Mouse (Mus musculus): Measurements from ENCODE around the gene Sptb. TPM values are rescaled to one million over a fixed set of nuclear protein-coding genes. Genes with fewer than 3 reads are reported as not detected.

The Sptb gene
- polyA plus RNA-seq, 1 experiment from 2014 or later: 5.1 TPM

DNA sequence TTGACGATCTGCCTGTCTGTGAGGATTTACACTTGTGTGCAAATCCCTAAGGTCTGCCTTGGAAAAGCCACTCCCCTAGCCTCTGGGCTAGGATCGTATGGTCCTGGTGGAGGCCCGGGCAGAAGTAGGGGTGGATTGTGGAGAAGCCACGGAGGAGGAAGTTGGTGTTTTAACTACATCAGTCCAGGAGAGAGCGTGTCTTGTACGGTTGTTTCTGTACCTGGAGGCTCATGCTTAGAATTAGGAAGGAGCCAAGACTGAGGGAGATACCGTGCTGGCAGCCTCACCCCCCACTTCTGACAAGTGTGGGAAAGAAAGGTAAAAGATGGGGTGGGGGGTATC, 162.3 kb downstream of the Sptb start:
- Histone ChIP-seq H3K4me1 (ENCODE audit: control insufficient read depth, insufficient read depth, low read length) (peaks cover 12% of the 10 kb centered on the region), H3K27me3 (ENCODE audit: control insufficient read depth, insufficient read depth, low read depth, low read length) (no peaks in the 10 kb centered on the region; the same call in 1 of the 2 replicates), H3K9me3 (replicated peaks; ENCODE audit: control insufficient read depth, low read length, poor library complexity, severe bottlenecking) (no peaks in the 10 kb centered on the region), H3K36me3 (ENCODE audit: control insufficient read depth, insufficient read depth, low read length) (no peaks in the 10 kb centered on the region), H3K9ac (ENCODE audit: low read depth, low read length) (no peak overlapping the region), H3K27ac (ENCODE audit: low read length) (no peak overlapping the region), H3K4me2 (ENCODE audit: low read length) (no peak overlapping the region), H3K4me3 (ENCODE audit: low read depth, low read length) (no peak overlapping the region)
- 23% methylated on average over 7 of the region's 7 CpGs for WGBS
- ATAC-seq: no peak

DNA sequence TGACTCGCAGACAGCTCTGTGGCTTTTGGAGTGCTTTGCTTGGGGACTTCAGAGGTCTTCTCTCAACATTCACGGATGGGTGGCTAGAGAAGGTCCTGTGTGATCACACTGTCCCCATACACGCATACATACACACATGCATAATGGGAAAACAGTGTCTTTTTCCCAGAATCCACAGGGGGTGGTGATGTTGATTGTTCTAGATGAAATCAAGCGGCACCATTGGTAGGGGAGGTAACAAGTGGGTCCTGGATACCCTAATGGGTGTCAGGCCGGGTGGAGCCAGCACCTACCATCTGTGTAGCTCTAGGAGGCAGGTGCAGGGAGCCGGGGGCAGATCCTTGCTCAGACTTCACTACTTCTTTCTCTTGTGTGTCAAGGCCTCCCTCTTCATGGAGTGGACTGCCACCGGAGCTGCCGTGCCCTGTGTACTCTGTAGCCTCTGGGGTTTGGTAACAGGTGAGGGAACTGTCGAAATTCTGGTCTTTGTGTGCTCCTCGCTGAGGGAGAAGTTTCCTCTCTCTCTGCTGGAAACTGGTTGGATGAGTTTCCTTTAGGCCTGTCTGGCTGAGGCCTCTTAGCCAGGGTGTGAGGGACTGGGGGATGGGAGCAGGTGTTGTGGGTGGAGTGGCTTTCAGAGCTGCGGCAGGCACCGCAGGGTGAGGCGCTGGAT, 162.8 kb downstream of the Sptb start:
- Histone ChIP-seq H3K27ac (ENCODE audit: low read length) (no peak overlapping the region), H3K36me3 (ENCODE audit: control insufficient read depth, insufficient read depth, low read length) (no peaks in the 10 kb centered on the region), H3K4me3 (ENCODE audit: low read depth, low read length) (no peak overlapping the region), H3K9me3 (replicated peaks; ENCODE audit: control insufficient read depth, low read length, poor library complexity, severe bottlenecking) (no peaks in the 10 kb centered on the region), H3K9ac (ENCODE audit: low read depth, low read length) (no peak overlapping the region; the same call in 1 of the 2 replicates), H3K4me1 (ENCODE audit: control insufficient read depth, insufficient read depth, low read length) (peaks cover 12% of the 10 kb centered on the region), H3K4me2 (ENCODE audit: low read length) (peak overlapping the region; percentile 53), H3K27me3 (ENCODE audit: control insufficient read depth, insufficient read depth, low read depth, low read length) (no peaks in the 10 kb centered on the region; the same call in 1 of the 2 replicates)
- peak; percentile 45; the same call in 1 of the 2 replicates for ATAC-seq
- WGBS: 23% methylated on average over 13 of the region's 13 CpGs

DNA sequence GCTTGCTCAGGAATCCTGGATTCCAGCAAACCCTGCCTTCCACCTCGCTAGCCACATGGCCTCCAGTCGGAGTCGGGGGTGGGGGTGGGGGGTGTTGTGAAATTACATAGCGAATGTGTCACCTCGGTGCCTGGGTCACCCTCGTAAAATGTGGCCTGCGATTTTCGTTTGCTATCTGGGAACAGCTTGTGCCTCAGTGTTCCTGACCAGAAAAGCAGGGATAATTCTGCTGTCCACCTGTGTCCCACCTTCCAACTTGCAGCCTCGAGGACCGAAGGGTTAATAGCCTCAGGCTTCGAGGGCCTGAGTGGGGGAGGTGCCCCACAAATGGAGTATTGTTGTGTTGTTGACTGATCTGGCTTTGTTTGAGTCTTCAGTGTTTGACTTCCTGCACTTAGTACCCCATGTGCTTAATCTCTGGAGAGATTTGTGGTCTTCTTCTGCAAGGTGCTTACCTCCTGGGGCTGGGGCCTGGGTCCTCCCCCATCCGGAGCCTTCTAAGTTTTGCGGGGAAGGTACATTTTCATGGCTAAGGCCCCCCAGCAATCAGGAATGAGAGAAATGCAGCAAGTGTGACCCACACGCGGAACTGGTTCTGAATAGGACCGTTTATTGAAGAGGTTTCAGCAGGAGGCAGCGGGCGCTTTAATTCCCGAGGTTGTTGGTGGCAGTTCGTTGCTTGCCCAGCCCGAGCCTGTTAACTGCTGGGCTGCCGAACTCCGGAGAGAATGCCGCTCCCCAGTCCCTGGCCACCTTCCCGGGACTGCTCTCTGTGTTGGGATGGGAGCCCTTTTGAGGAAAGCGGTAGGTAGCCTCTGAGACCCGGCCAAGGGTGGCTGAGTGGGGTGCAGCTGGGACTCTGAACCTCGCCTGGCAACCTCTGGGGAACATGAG, 163.7 kb downstream of the Sptb start:
- H3K27me3 ChIP-seq (ENCODE audit: control insufficient read depth, insufficient read depth, low read depth, low read length): no peaks in the 10 kb centered on the region; the same call in 1 of the 2 replicates

DNA sequence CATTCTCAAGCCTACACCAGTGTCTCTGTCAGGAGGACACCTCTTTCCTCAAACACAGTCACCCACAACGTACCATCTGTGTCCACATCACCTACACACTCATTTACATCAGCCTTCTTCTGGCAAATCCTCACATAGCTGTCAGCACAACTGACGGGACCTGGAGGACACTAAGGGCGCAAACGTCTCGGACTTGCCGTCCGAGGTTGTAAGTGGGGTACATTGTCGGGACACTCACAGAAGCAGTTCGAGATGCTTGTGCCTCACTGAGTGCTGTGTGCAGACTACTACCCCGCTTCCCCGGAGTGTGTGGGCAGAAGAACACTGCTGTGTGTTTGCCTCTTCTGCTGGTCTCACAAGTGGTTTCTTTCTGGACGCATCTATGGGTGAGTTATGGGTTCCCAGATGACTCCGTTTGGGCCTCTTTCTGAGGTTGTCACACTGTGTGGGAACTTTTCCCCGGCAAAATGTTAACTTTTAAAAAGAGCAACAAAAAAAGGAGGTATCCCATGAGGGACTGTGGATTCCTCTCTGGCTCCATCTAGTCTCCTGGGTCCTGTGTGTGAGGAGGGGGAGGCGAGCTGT, 164.5 kb downstream of the Sptb start:
- Histone ChIP-seq H3K9me3 (replicated peaks; ENCODE audit: control insufficient read depth, low read length, poor library complexity, severe bottlenecking) (no peaks in the 10 kb centered on the region), H3K36me3 (ENCODE audit: control insufficient read depth, insufficient read depth, low read length) (no peaks in the 10 kb centered on the region), H3K9ac (ENCODE audit: low read depth, low read length) (no peak overlapping the region), H3K27ac (ENCODE audit: low read length) (no peak overlapping the region), H3K4me2 (ENCODE audit: low read length) (no peak overlapping the region), H3K4me1 (ENCODE audit: control insufficient read depth, insufficient read depth, low read length) (peaks cover 12% of the 10 kb centered on the region), H3K27me3 (ENCODE audit: control insufficient read depth, insufficient read depth, low read depth, low read length) (no peaks in the 10 kb centered on the region; the same call in 1 of the 2 replicates), H3K4me3 (ENCODE audit: low read depth, low read length) (no peak overlapping the region)
- ATAC-seq: no peak
- 64% methylated on average over 15 of the region's 15 CpGs for WGBS

More for the DNA sequence above, 163.7 kb downstream of the Sptb start:
- Histone ChIP-seq H3K9ac (ENCODE audit: low read depth, low read length) (peak overlapping the region; percentile 25), H3K9me3 (replicated peaks; ENCODE audit: control insufficient read depth, low read length, poor library complexity, severe bottlenecking) (no peaks in the 10 kb centered on the region), H3K4me2 (ENCODE audit: low read length) (peak overlapping the region; percentile 53), H3K36me3 (ENCODE audit: control insufficient read depth, insufficient read depth, low read length) (no peaks in the 10 kb centered on the region), H3K27ac (ENCODE audit: low read length) (no peak overlapping the region), H3K4me1 (ENCODE audit: control insufficient read depth, insufficient read depth, low read length) (peaks cover 12% of the 10 kb centered on the region), H3K4me3 (ENCODE audit: low read depth, low read length) (peak overlapping the region; percentile 23; the same call in 1 of the 2 replicates)
- 9% methylated on average over 28 of the region's 28 CpGs for WGBS
- ATAC-seq: peak; percentile 42; the same call in 1 of the 2 replicates

DNA sequence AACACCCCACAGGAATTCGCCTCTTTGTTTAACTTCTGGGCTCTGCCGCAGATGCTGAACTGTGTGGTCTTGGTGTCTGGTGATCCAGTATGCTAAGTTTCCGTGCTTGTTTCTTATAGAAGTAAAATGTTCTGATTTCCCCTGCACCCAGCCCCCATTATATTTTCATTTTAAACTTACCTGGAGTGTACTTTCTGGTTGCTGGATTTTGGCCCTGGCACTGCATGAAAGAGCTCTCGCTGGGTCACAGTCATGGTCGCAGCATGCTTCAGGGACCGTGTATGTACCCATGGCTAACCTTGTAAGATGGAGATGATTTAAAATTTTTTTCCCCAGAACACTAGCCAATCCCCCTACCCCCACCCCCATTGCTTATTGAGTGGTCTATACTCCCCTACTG, 168.5 kb downstream of the Sptb start:
- no peak for ATAC-seq
- Histone ChIP-seq H3K4me1 (ENCODE audit: control insufficient read depth, insufficient read depth, low read length) (peaks cover 7% of the 10 kb centered on the region), H3K4me3 (ENCODE audit: low read depth, low read length) (no peak overlapping the region)

DNA sequence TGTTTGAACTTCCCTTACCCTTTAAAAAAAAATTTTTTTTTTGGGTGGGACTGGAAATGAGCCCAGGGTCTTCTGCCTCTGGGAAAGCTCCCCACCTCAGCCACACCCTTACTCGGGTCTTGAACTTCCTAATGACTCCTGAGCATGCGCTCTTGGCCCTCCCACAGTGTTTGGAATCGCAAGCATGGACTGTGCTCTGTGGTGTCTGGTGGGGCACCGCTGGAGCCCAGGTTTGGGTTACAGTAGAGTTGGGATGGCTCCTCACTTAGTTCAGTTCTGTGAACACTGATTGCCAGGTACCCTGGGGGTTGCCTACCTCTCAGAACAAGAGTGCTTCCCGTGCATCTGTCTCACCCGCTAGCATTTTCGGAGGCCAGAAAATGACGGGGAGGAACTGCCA, 168.9 kb downstream of the Sptb start:
- H3K4me3 ChIP-seq (ENCODE audit: low read depth, low read length): no peak overlapping the region
- 37% methylated on average over 8 of the region's 8 CpGs for WGBS

More for the DNA sequence above, 168.5 kb downstream of the Sptb start:
- Histone ChIP-seq H3K27ac (ENCODE audit: low read length) (no peak overlapping the region), H3K9ac (ENCODE audit: low read depth, low read length) (no peak overlapping the region), H3K9me3 (replicated peaks; ENCODE audit: control insufficient read depth, low read length, poor library complexity, severe bottlenecking) (no peaks in the 10 kb centered on the region), H3K27me3 (ENCODE audit: control insufficient read depth, insufficient read depth, low read depth, low read length) (peaks cover 1% of the 10 kb centered on the region; the same call in 1 of the 2 replicates), H3K4me2 (ENCODE audit: low read length) (no peak overlapping the region), H3K36me3 (ENCODE audit: control insufficient read depth, insufficient read depth, low read length) (no peaks in the 10 kb centered on the region)
- WGBS: 72% methylated on average over 6 of the region's 6 CpGs

DNA sequence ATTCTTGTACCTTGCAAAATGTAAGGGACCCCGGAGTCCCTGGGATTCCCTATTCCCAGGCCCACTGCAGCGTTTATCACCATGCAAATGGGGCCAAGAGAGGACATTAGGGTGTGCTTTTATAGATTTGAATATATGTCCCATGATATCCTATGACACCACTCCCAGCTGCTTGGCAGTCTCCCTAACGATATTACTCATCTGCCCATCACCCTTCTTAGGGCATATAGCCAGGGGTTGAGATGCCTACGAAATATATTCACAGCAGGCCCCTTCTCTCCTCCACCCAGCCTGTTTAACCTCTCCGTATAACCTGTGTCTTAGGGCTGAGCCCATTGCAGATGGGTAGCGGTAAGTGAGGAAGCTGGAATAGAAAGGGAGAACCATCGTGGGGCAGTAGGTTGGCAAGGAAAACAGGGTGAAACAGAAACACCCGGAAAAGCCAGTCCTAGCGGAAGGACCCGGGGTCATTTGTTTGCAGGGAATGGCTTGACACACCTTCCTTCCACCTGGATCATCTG, 169.6 kb downstream of the Sptb start:
- Histone ChIP-seq H3K9me3 (replicated peaks; ENCODE audit: control insufficient read depth, low read length, poor library complexity, severe bottlenecking) (no peaks in the 10 kb centered on the region), H3K9ac (ENCODE audit: low read depth, low read length) (no peak overlapping the region), H3K27me3 (ENCODE audit: control insufficient read depth, insufficient read depth, low read depth, low read length) (peaks cover 12% of the 10 kb centered on the region), H3K4me3 (ENCODE audit: low read depth, low read length) (no peak overlapping the region), H3K27ac (ENCODE audit: low read length) (no peak overlapping the region), H3K36me3 (ENCODE audit: control insufficient read depth, insufficient read depth, low read length) (no peaks in the 10 kb centered on the region), H3K4me2 (ENCODE audit: low read length) (no peak overlapping the region), H3K4me1 (ENCODE audit: control insufficient read depth, insufficient read depth, low read length) (no peaks in the 10 kb centered on the region)
- ATAC-seq: no peak
- 82% methylated on average over 10 of the region's 10 CpGs for WGBS

More for the DNA sequence above, 168.9 kb downstream of the Sptb start:
- Histone ChIP-seq H3K4me2 (ENCODE audit: low read length) (no peak overlapping the region), H3K9me3 (replicated peaks; ENCODE audit: control insufficient read depth, low read length, poor library complexity, severe bottlenecking) (no peaks in the 10 kb centered on the region), H3K9ac (ENCODE audit: low read depth, low read length) (no peak overlapping the region), H3K27ac (ENCODE audit: low read length) (no peak overlapping the region), H3K36me3 (ENCODE audit: control insufficient read depth, insufficient read depth, low read length) (no peaks in the 10 kb centered on the region), H3K4me1 (ENCODE audit: control insufficient read depth, insufficient read depth, low read length) (peaks cover 3% of the 10 kb centered on the region), H3K27me3 (ENCODE audit: control insufficient read depth, insufficient read depth, low read depth, low read length) (peaks cover 6% of the 10 kb centered on the region)
- ATAC-seq: no peak

DNA sequence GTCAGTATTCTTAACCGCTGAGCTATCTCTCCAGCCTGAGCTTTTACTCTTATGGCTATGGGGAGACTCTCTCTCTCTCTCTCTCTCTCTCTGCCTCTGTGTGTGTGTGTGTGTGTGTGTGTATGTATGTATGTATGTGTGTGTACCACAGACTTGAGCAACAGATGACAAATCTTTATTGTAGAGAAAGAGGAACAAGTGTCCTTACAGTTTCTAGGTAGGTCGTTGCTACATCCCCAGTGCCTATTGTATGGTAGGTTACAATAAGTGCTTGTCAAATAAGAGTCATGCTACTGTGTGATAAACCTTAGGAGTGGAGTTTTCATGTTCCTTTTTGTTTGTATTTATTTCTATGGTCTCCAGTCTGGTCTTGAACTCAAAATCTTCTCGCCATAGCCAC, 170.2 kb downstream of the Sptb start:
- Histone ChIP-seq H3K4me3 (ENCODE audit: low read depth, low read length) (no peak overlapping the region), H3K27me3 (ENCODE audit: control insufficient read depth, insufficient read depth, low read depth, low read length) (peaks cover 18% of the 10 kb centered on the region), H3K27ac (ENCODE audit: low read length) (no peak overlapping the region), H3K4me2 (ENCODE audit: low read length) (no peak overlapping the region), H3K9ac (ENCODE audit: low read depth, low read length) (no peak overlapping the region), H3K4me1 (ENCODE audit: control insufficient read depth, insufficient read depth, low read length) (no peaks in the 10 kb centered on the region), H3K36me3 (ENCODE audit: control insufficient read depth, insufficient read depth, low read length) (no peaks in the 10 kb centered on the region), H3K9me3 (replicated peaks; ENCODE audit: control insufficient read depth, low read length, poor library complexity, severe bottlenecking) (no peaks in the 10 kb centered on the region)
- no peak for ATAC-seq
- 92% methylated on average over 3 of the region's 3 CpGs for WGBS
